Mouse (Mus musculus) gastrocnemius, postnatal 36 days (tissue): ENCODE results near the gene Srpk1. TPM values are rescaled to one million over a fixed set of nuclear protein-coding genes. Genes with fewer than 3 reads are reported as not detected.
A peak's percentile ranks its signal among the peaks of the same experiment; 100 is the strongest.

Source experiments
- DNase-seq, 2 experiments: peaks; one replicate each; pipeline ENCODE4 v3.0.0; 2022
- intact Hi-C: fragments of 180-260 bp; cut with DNase I; formaldehyde crosslinking; loops from one replicate; pipeline ENCODE4 v1.15.1; 2025
- total RNA-seq, 2 experiments: library from RNA; stranded (reverse); gene quantifications; 2 replicates each; pipeline ENCODE4 v1.2.3; 2021

Gene Srpk1
- total RNA-seq, 2 experiments from 2014 or later, result 24.7 to 26.6 TPM

- no peak for DNase-seq
- intact Hi-C loops, result no loop called here
These were observed 4.4 kb downstream of the Srpk1 start for GRCm38 (mm10) chr17:28618124-28618523.

- intact Hi-C loops, result no loop called here
- DNase-seq, result no peak
These were observed 4.9 kb downstream of the Srpk1 start for GRCm38 (mm10) chr17:28617636-28618035.

GRCm38 (mm10) chr17:28615332-28615731 lies 7.2 kb downstream of the Srpk1 start:
- DNase-seq, result no peak
- intact Hi-C loops, result no loop called here

- DNase-seq, result no peak
- intact Hi-C loops, result no loop called here
These were observed 9.4 kb downstream of the Srpk1 start for GRCm38 (mm10) chr17:28613096-28613495.

GRCm38 (mm10) chr17:28612603-28613002 lies 9.9 kb downstream of the Srpk1 start:
- intact Hi-C loops, result no loop called here
- DNase-seq, result no peak

GRCm38 (mm10) chr17:28609543-28609942 lies 13.0 kb downstream of the Srpk1 start:
- intact Hi-C loops, result no loop called here
- DNase-seq, result no peak

GRCm38 (mm10) chr17:28601557-28602250 lies 20.8 kb downstream of the Srpk1 start:
- no peak for DNase-seq
- intact Hi-C loops, result no loop called here

GRCm38 (mm10) chr17:28600780-28601179 lies 21.7 kb downstream of the Srpk1 start:
- DNase-seq, result no peak

GRCm38 (mm10) chr17:28593965-28594364 lies 28.5 kb downstream of the Srpk1 start:
- DNase-seq, result no peak
- intact Hi-C loops, result loop anchor here (5.0 kb wide), 1 partner anchor 53 kb away; no protein-coding TSS in a partner anchor

More at GRCm38 (mm10) chr17:28600780-28601179, 21.7 kb downstream of the Srpk1 start:
- intact Hi-C loops, result no loop called here

- DNase-seq, result peak; percentile 53 to 55
- intact Hi-C loops, result loop anchor here (5.0 kb wide), 1 partner anchor 54 kb away; no protein-coding TSS in a partner anchor
These were observed 29.5 kb downstream of the Srpk1 start for GRCm38 (mm10) chr17:28592998-28593397.

- no peak for DNase-seq
- intact Hi-C loops, result loop anchor here (5.0 kb wide), 1 partner anchor 56 kb away; no protein-coding TSS in a partner anchor
These were observed 31.0 kb downstream of the Srpk1 start for GRCm38 (mm10) chr17:28591476-28591875.

GRCm38 (mm10) chr17:28590596-28590995 lies 31.9 kb downstream of the Srpk1 start:
- no peak for DNase-seq
- intact Hi-C loops, result loop anchor here (5.0 kb wide), 1 partner anchor 57 kb away; no protein-coding TSS in a partner anchor

GRCm38 (mm10) chr17:28588591-28588990 lies 33.9 kb downstream of the Srpk1 start:
- intact Hi-C loops, result no loop called here

GRCm38 (mm10) chr17:28586509-28586908 lies 36.0 kb downstream of the Srpk1 start:
- intact Hi-C loops, result no loop called here
- no peak for DNase-seq

More at GRCm38 (mm10) chr17:28588591-28588990, 33.9 kb downstream of the Srpk1 start:
- no peak for DNase-seq

- intact Hi-C loops, result no loop called here
- DNase-seq, result no peak
These were observed 41.5 kb downstream of the Srpk1 start for GRCm38 (mm10) chr17:28581056-28581455.

GRCm38 (mm10) chr17:28580396-28580795 lies 42.1 kb downstream of the Srpk1 start:
- intact Hi-C loops, result no loop called here
- DNase-seq, result no peak

- DNase-seq, result no peak
- intact Hi-C loops, result no loop called here
These were observed 47.0 kb downstream of the Srpk1 start, which contains the start of gene Lhfpl5 for GRCm38 (mm10) chr17:28575244-28576125. Gene Lhfpl5, plus strand, starts transcription at chr17:28575641.

- no peak for DNase-seq
- intact Hi-C loops, result no loop called here
These were observed 49.6 kb downstream of the Srpk1 start for GRCm38 (mm10) chr17:28572941-28573340.

- intact Hi-C loops, result no loop called here
- DNase-seq, result no peak
These were observed 50.0 kb downstream of the Srpk1 start for GRCm38 (mm10) chr17:28572521-28572920.

- intact Hi-C loops, result no loop called here
- no peak for DNase-seq
These were observed 50.6 kb downstream of the Srpk1 start for GRCm38 (mm10) chr17:28571868-28572267.

GRCm38 (mm10) chr17:28567541-28567940 lies 55.0 kb downstream of the Srpk1 start:
- intact Hi-C loops, result no loop called here

More at GRCm38 (mm10) chr17:28567541-28567940, 55.0 kb downstream of the Srpk1 start:
- no peak for DNase-seq
